Mouse (Mus musculus) stomach, postnatal 0 days (tissue): ENCODE results near the gene Acmsd. TPM values are rescaled to one million over a fixed set of nuclear protein-coding genes. Genes with fewer than 3 reads are reported as not detected.
A peak's percentile ranks its signal among the peaks of the same experiment; 100 is the strongest.

ENCODE experiments used
- ATAC-seq: fragments of 200-750 bp; cut with Nextera tagmentation; 2 replicates; pipeline ENCODE4 v1.8.0; 2017; ENCODE audit not compliant: low FRiP score, low TSS enrichment
- DNase-seq: peaks from one replicate; pipeline ENCODE4 v3.0.0-alpha.2; 2016; ENCODE audit warnings: low spot score
- H3K27ac ChIP-seq: fragments of 300-500 bp; sonication (generic); replicated peaks from 2 replicates; pipeline ENCODE4 v1.5.1; 2014; ENCODE audit warnings: mild to moderate bottlenecking, control low read depth
- H3K27me3 ChIP-seq: fragments of 300-500 bp; sonication (generic); 2 replicates; pipeline ENCODE4 v1.6.1; 2014; ENCODE audit warnings: low read length; ENCODE audit not compliant: control insufficient read depth, insufficient read depth
- H3K36me3 ChIP-seq: fragments of 300-500 bp; sonication (generic); 2 replicates; pipeline ENCODE4 v1.6.1; 2014; ENCODE audit warnings: low read length, mixed read lengths; ENCODE audit not compliant: control insufficient read depth, insufficient read depth
- H3K4me1 ChIP-seq: fragments of 300-500 bp; sonication (generic); replicated peaks from 2 replicates; pipeline ENCODE4 v1.6.1; 2014; ENCODE audit warnings: antibody characterized with exemption; ENCODE audit not compliant: control insufficient read depth, insufficient read depth
- H3K4me2 ChIP-seq: fragments of 300-500 bp; sonication (generic); replicated peaks from 2 replicates; pipeline ENCODE4 v1.6.1; 2014; ENCODE audit warnings: low read depth, mild to moderate bottlenecking, control low read depth, moderate library complexity
- H3K4me3 ChIP-seq: fragments of 300-500 bp; sonication (generic); 2 replicates; pipeline ENCODE4 v1.5.1; 2014; ENCODE audit warnings: low read depth, low read length, control low read depth
- H3K9ac ChIP-seq: fragments of 300-500 bp; sonication (generic); 2 replicates; pipeline ENCODE4 v1.6.1; 2014; ENCODE audit warnings: mild to moderate bottlenecking, low read length, control low read depth, mixed read lengths
- H3K9me3 ChIP-seq: fragments of 300-500 bp; sonication (generic); 2 replicates; pipeline ENCODE4 v1.6.1; 2016; ENCODE audit warnings: low read length; ENCODE audit not compliant: control insufficient read depth
- CTCF ChIP-seq: IDR thresholded peaks from 2 replicates; pipeline ENCODE4 v1.5.1; 2016; ENCODE audit warnings: antibody characterized with exemption, low read depth, mild to moderate bottlenecking, moderate library complexity
- EP300 ChIP-seq: optimal IDR thresholded peaks from 2 replicates; pipeline ENCODE3; 2016; ENCODE audit warnings: antibody characterized with exemption
- WGBS: fragments of 180-500 bp; shearing (Covaris S2); extraction: QIAGEN DNeasy Blood & Tissue Kit; methylation state at CpG from one replicate; pipeline ENCODE4 v1.1.7; 2014; 5-methylcytosine and 5-hydroxymethylcytosine counted together
- polyA plus RNA-seq: library from polyadenylated mRNA; unstranded; fragments of >200 nt; fragmentation: Nextera tagmentation; extraction: Ambion mirVana; gene quantifications from 2 replicates; pipeline ENCODE4 v1.2.1, GENCODE M21; 2015

The Acmsd gene
- polyA plus RNA-seq, 1 experiment from 2014 or later, result not detected

DNA sequence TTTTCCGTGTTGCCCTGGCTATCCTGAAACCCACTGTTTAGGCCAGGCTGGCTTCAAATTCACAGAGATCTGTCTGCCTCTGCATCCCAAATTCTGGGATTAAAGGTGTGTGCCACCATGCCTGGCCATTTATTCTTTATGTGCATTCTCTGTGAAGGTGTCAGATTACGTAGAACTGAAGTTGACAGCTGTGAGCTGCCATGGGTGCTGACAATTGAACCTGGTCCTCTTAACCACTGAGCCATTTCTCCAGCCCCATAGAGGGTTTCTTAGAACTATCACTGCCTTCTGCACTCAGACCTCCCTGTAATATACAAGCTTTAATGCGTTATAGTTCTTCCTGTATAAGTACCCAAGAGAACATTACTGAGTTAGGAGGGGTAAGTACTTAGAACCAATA is 49.4 kb downstream of the Acmsd start:
- Histone ChIP-seq H3K27ac (no peak overlapping the region), H3K4me1 (0 out of 2 replicates have a peak, but pooled peaks cover 2% of the 10 kb centered on the region), H3K4me3 (no peak overlapping the region), H3K9me3 (no peaks in the 10 kb centered on the region), H3K9ac (no peak overlapping the region), H3K36me3 (no peaks in the 10 kb centered on the region), H3K27me3 (no peaks in the 10 kb centered on the region), H3K4me2 (no peak overlapping the region)
- TF ChIP-seq CTCF (no peak), EP300 (no peak)
- no peak for ATAC-seq
- no peak for DNase-seq
- WGBS, result 86% methylated on average over 3 of the region's 3 CpGs

DNA sequence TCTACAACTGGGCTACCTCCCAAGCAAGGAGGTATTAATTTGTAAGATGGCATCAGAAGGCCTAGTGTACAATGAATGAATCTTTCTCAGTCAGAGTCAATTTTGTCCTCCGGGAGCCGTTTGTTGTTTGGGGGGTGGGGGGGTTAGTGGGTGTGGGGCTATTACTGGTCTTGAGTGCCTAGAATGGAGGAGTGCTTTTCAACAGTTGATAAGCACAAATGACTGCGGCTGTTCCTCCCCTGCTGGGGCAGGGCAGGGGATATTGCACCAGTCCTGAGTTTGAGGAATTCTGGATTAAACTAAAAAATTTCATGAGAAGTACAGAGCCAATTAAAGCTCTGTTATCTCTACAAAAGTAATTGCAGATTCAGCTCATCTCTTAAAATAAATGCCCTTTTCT is 50.9 kb downstream of the Acmsd start:
- Histone ChIP-seq H3K4me2 (no peak overlapping the region), H3K9me3 (no peaks in the 10 kb centered on the region), H3K9ac (no peak overlapping the region), H3K27me3 (no peaks in the 10 kb centered on the region), H3K27ac (no peak overlapping the region), H3K4me3 (no peak overlapping the region), H3K4me1 (0 out of 2 replicates have a peak, but pooled peaks cover 2% of the 10 kb centered on the region), H3K36me3 (peaks cover 4% of the 10 kb centered on the region; the same call in 1 of the 2 replicates)
- no peak for TF ChIP-seq EP300
- no peak for TF ChIP-seq CTCF
- no peak for ATAC-seq
- 25% methylated on average over 3 of the region's 3 CpGs for WGBS
- no peak for DNase-seq

- DNase-seq (no peak), ATAC-seq (no peak)
- Histone ChIP-seq H3K4me2 (no peak overlapping the region), H3K36me3 (peaks cover 4% of the 10 kb centered on the region; the same call in 1 of the 2 replicates), H3K27me3 (no peaks in the 10 kb centered on the region), H3K4me3 (no peak overlapping the region), H3K9ac (no peak overlapping the region), H3K9me3 (no peaks in the 10 kb centered on the region), H3K27ac (no peak overlapping the region), H3K4me1 (0 out of 2 replicates have a peak, but pooled peaks cover 2% of the 10 kb centered on the region)
- TF ChIP-seq EP300 (no peak), CTCF (no peak)
- WGBS, result 67% methylated on average over 2 of the region's 2 CpGs
Measured at GRCm38 (mm10) chr1:127780849-127781248, 51.6 kb downstream of the Acmsd start.

GRCm38 (mm10) chr1:127783862-127784261 is 54.6 kb downstream of the Acmsd start:
- Histone ChIP-seq H3K4me1 (no peaks in the 10 kb centered on the region), H3K9ac (no peak overlapping the region), H3K9me3 (no peaks in the 10 kb centered on the region), H3K4me2 (no peak overlapping the region), H3K27me3 (no peaks in the 10 kb centered on the region), H3K36me3 (peaks cover 4% of the 10 kb centered on the region; the same call in 1 of the 2 replicates), H3K4me3 (no peak overlapping the region), H3K27ac (0 out of 2 replicates have a peak overlapping the region, but pooled peaks have one; percentile 2)
- DNase-seq (no peak), ATAC-seq (no peak)
- TF ChIP-seq CTCF, result no peak
- no peak for TF ChIP-seq EP300

- Histone ChIP-seq H3K4me2 (no peak overlapping the region), H3K36me3 (peaks cover 4% of the 10 kb centered on the region; the same call in 1 of the 2 replicates), H3K9ac (no peak overlapping the region), H3K27ac (no peak overlapping the region), H3K9me3 (no peaks in the 10 kb centered on the region), H3K4me1 (no peaks in the 10 kb centered on the region), H3K4me3 (no peak overlapping the region), H3K27me3 (no peaks in the 10 kb centered on the region)
- TF ChIP-seq EP300 (no peak), CTCF (no peak)
- 48% methylated on average over 1 of the region's 1 CpGs for WGBS
- no peak for ATAC-seq
- DNase-seq, result no peak
Measured at GRCm38 (mm10) chr1:127785882-127786281, 56.7 kb downstream of the Acmsd start.

DNA sequence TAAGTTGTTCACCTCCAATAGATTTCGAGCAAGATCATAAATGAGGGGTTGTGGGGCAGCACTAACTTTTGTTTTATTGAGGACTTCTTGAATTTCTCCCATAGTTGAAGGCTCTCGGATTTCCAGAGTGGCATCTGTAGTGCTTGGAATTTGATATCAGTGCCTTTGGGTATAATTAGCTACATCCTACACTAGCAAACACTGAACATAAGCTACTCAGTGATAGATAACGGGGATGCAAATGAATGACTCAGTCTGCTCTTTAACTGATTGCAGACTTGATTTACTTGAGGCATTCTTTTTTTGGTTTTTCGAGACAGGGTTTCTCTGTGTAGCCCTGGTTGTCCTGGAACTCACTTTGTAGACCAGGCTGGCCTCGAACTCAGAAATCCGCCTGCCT is 59.7 kb downstream of the Acmsd start:
- H3K36me3 ChIP-seq, result peaks cover 1% of the 10 kb centered on the region; the same call in 1 of the 2 replicates
- H3K4me3 ChIP-seq, result no peak overlapping the region
- no peak overlapping the region for H3K9ac ChIP-seq
- no peak overlapping the region for H3K4me2 ChIP-seq
- no peak overlapping the region for H3K27ac ChIP-seq
- H3K9me3 ChIP-seq, result no peaks in the 10 kb centered on the region
- TF ChIP-seq CTCF (no peak), EP300 (no peak)
- no peaks in the 10 kb centered on the region for H3K27me3 ChIP-seq
- H3K4me1 ChIP-seq, result no peaks in the 10 kb centered on the region
- 82% methylated on average over 6 of the region's 6 CpGs for WGBS
- ATAC-seq (no peak), DNase-seq (no peak)
